Mouse (Mus musculus): ENCODE results near the gene Zdhhc18. TPM values are rescaled to one million over a fixed set of nuclear protein-coding genes. Genes with fewer than 3 reads are reported as not detected.

The Zdhhc18 gene
- polyA plus RNA-seq, 1 experiment = 4.5 TPM

GRCm38 (mm10) chr4:133613867-133614266 is 36.1 kb downstream of the Zdhhc18 start:
- no peak for TF ChIP-seq CTCF (IDR thresholded peaks at IDR 0.05; ENCODE audit: control insufficient read depth, insufficient read depth, insufficient replicate concordance, low read depth, low read length)
- TF ChIP-seq POLR2A (IDR thresholded peaks at IDR 0.05; ENCODE audit: control insufficient read depth, low read depth, low read length) = no peak
- Histone ChIP-seq H3K4me3 (ENCODE audit: control insufficient read depth, low read depth, low read length) (no peak overlapping the region), H3K27ac (ENCODE audit: control insufficient read depth, insufficient read depth, low read depth, low read length) (no peak overlapping the region), H3K36me3 (ENCODE audit: control insufficient read depth, insufficient read depth, low read length) (no peaks in the 10 kb centered on the region), H3K27me3 (ENCODE audit: control insufficient read depth, insufficient read depth, low read length) (no peaks in the 10 kb centered on the region), H3K4me1 (ENCODE audit: control insufficient read depth, insufficient read depth, low read length) (no peaks in the 10 kb centered on the region)

GRCm38 (mm10) chr4:133613026-133613425 is 36.9 kb downstream of the Zdhhc18 start:
- Histone ChIP-seq H3K36me3 (ENCODE audit: control insufficient read depth, insufficient read depth, low read length) (no peaks in the 10 kb centered on the region), H3K4me1 (ENCODE audit: control insufficient read depth, insufficient read depth, low read length) (no peaks in the 10 kb centered on the region), H3K27me3 (ENCODE audit: control insufficient read depth, insufficient read depth, low read length) (no peaks in the 10 kb centered on the region), H3K4me3 (ENCODE audit: control insufficient read depth, low read depth, low read length) (no peak overlapping the region), H3K27ac (ENCODE audit: control insufficient read depth, insufficient read depth, low read depth, low read length) (no peak overlapping the region)
- no peak for TF ChIP-seq CTCF (IDR thresholded peaks at IDR 0.05; ENCODE audit: control insufficient read depth, insufficient read depth, insufficient replicate concordance, low read depth, low read length)
- no peak for TF ChIP-seq POLR2A (IDR thresholded peaks at IDR 0.05; ENCODE audit: control insufficient read depth, low read depth, low read length)

GRCm38 (mm10) chr4:133612416-133612815 is 37.5 kb downstream of the Zdhhc18 start:
- TF ChIP-seq CTCF (IDR thresholded peaks at IDR 0.05; ENCODE audit: control insufficient read depth, insufficient read depth, insufficient replicate concordance, low read depth, low read length) (peak; percentile 36; the same call in 1 of the 2 replicates), POLR2A (IDR thresholded peaks at IDR 0.05; ENCODE audit: control insufficient read depth, low read depth, low read length) (no peak)
- no peaks in the 10 kb centered on the region for H3K36me3 ChIP-seq (ENCODE audit: control insufficient read depth, insufficient read depth, low read length)

DNA sequence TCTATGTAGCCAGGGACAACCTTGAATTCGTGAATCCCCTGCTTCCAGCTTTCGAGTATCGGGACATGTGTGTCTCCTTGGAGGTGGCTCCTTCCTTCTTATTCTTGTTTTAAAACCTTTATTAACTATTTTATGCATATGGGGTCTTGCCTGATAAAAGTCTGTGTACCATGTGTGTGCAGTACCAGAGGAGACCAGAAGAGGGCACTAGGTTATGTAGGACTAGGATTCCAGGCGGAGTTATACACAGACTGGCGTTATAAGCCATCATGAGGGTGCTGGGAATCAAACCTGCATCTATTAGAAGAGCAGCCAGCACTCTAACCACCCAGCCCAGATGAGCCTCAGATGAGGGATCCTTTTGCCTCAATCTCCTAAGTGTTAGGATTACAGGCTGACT is 38.1 kb downstream of the Zdhhc18 start:
- H3K4me1 ChIP-seq (ENCODE audit: control insufficient read depth, insufficient read depth, low read length) = no peaks in the 10 kb centered on the region
- no peaks in the 10 kb centered on the region for H3K27me3 ChIP-seq (ENCODE audit: control insufficient read depth, insufficient read depth, low read length)
- H3K4me3 ChIP-seq (ENCODE audit: control insufficient read depth, low read depth, low read length) = no peak overlapping the region
- H3K36me3 ChIP-seq (ENCODE audit: control insufficient read depth, insufficient read depth, low read length) = no peaks in the 10 kb centered on the region
- no peak overlapping the region for H3K27ac ChIP-seq (ENCODE audit: control insufficient read depth, insufficient read depth, low read depth, low read length)
- TF ChIP-seq POLR2A (IDR thresholded peaks at IDR 0.05; ENCODE audit: control insufficient read depth, low read depth, low read length) (no peak), CTCF (IDR thresholded peaks at IDR 0.05; ENCODE audit: control insufficient read depth, insufficient read depth, insufficient replicate concordance, low read depth, low read length) (no peak)

More at GRCm38 (mm10) chr4:133612416-133612815, 37.5 kb downstream of the Zdhhc18 start:
- Histone ChIP-seq H3K27me3 (ENCODE audit: control insufficient read depth, insufficient read depth, low read length) (no peaks in the 10 kb centered on the region), H3K4me1 (ENCODE audit: control insufficient read depth, insufficient read depth, low read length) (no peaks in the 10 kb centered on the region), H3K4me3 (ENCODE audit: control insufficient read depth, low read depth, low read length) (no peak overlapping the region), H3K27ac (ENCODE audit: control insufficient read depth, insufficient read depth, low read depth, low read length) (no peak overlapping the region)

DNA sequence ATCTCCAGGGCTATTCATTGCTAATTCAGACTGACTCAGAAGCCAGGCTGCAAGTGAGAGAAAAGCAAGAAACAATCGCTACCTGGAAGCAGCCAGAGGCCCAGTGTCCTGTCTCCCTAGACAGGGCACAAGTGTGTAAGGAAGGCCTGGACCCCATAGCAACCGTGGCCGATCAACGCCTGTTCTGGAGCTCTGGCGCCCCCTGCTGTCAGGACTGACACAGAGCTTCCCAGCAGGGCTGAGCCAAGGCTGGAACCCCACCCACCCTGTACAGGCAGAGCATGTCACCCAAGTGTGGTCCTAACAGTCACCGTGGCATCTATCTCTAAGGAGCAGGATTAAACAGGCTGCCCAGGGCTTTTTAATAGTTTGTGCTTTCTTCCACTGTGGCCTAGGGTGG is 40.2 kb downstream of the Zdhhc18 start:
- Histone ChIP-seq H3K4me1 (ENCODE audit: control insufficient read depth, insufficient read depth, low read length) (no peaks in the 10 kb centered on the region), H3K27ac (ENCODE audit: control insufficient read depth, insufficient read depth, low read depth, low read length) (no peak overlapping the region), H3K4me3 (ENCODE audit: control insufficient read depth, low read depth, low read length) (no peak overlapping the region), H3K36me3 (ENCODE audit: control insufficient read depth, insufficient read depth, low read length) (no peaks in the 10 kb centered on the region), H3K27me3 (ENCODE audit: control insufficient read depth, insufficient read depth, low read length) (no peaks in the 10 kb centered on the region)
- TF ChIP-seq CTCF (IDR thresholded peaks at IDR 0.05; ENCODE audit: control insufficient read depth, insufficient read depth, insufficient replicate concordance, low read depth, low read length) (peak; percentile 94), POLR2A (IDR thresholded peaks at IDR 0.05; ENCODE audit: control insufficient read depth, low read depth, low read length) (no peak)

DNA sequence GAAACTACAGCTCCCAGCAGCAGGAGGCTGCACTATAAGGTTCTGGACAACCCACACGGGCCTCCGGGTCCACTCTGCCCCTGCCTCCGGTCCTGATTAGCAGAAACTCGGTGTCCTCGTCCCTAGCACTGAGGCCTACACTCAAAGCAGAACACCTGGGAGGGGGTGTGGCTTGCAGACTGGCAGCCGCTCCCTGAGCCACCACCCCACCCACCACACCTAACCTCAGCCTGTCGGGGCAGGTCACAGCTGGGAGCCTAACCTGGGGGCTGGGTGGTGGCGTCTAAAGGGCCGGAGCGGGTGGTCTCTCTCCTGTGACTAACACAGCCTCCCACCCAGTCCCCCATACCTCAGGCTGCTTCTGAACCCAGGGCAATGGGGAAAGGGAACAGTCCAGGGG is 42.7 kb downstream of the Zdhhc18 start:
- TF ChIP-seq POLR2A (IDR thresholded peaks at IDR 0.05; ENCODE audit: control insufficient read depth, low read depth, low read length) = no peak
- TF ChIP-seq CTCF (IDR thresholded peaks at IDR 0.05; ENCODE audit: control insufficient read depth, insufficient read depth, insufficient replicate concordance, low read depth, low read length) = no peak
- peaks cover 3% of the 10 kb centered on the region for H3K4me1 ChIP-seq (ENCODE audit: control insufficient read depth, insufficient read depth, low read length)
- no peaks in the 10 kb centered on the region for H3K27me3 ChIP-seq (ENCODE audit: control insufficient read depth, insufficient read depth, low read length)
- no peak overlapping the region for H3K4me3 ChIP-seq (ENCODE audit: control insufficient read depth, low read depth, low read length)
- no peaks in the 10 kb centered on the region for H3K36me3 ChIP-seq (ENCODE audit: control insufficient read depth, insufficient read depth, low read length)
- no peak overlapping the region for H3K27ac ChIP-seq (ENCODE audit: control insufficient read depth, insufficient read depth, low read depth, low read length)

DNA sequence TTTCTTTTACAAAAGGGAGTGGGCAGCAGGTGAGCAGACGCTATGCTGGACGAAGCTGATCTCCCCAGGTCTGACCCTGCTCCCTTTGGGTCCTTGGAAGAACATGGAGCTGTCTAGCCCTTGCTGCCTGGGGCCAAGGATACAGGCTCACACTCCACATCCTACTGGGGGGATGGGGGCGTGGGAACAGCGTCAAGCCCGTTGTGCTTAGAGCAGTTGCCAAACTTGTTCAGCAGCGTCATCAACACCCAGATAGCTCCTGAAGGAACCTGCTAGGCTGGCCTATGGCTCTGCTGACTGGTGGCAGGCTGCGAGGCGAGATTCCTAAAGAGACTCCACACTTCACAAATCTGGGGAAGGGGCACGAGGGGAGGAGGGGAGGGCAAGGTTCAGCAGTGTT is 44.6 kb downstream of the Zdhhc18 start:
- Histone ChIP-seq H3K27ac (ENCODE audit: control insufficient read depth, insufficient read depth, low read depth, low read length) (no peak overlapping the region), H3K36me3 (ENCODE audit: control insufficient read depth, insufficient read depth, low read length) (no peaks in the 10 kb centered on the region), H3K4me3 (ENCODE audit: control insufficient read depth, low read depth, low read length) (no peak overlapping the region), H3K27me3 (ENCODE audit: control insufficient read depth, insufficient read depth, low read length) (no peaks in the 10 kb centered on the region), H3K4me1 (ENCODE audit: control insufficient read depth, insufficient read depth, low read length) (peaks cover 10% of the 10 kb centered on the region)
- no peak for TF ChIP-seq CTCF (IDR thresholded peaks at IDR 0.05; ENCODE audit: control insufficient read depth, insufficient read depth, insufficient replicate concordance, low read depth, low read length)
- TF ChIP-seq POLR2A (IDR thresholded peaks at IDR 0.05; ENCODE audit: control insufficient read depth, low read depth, low read length) = no peak

DNA sequence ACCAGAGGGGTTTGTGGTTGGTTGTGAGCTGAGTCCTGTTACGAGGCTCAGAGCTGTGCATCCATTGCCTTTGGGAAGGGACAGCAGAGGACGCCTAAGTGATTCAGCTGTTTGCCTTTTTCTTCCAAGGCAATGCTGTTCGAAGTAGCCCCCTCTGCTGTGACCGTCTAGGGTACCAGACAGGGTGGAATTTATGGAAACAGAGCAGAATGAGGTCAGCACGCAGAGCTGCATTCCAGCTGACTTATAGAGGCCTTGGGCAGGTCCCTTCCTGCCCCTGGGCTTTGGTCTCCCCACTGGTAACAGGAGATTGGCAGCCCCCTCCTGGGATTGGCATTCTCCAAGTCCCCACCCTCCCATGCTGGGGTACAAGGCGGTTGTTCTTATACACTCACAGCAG is 45.1 kb downstream of the Zdhhc18 start:
- Histone ChIP-seq H3K27me3 (ENCODE audit: control insufficient read depth, insufficient read depth, low read length) (no peaks in the 10 kb centered on the region), H3K4me1 (ENCODE audit: control insufficient read depth, insufficient read depth, low read length) (peaks cover 13% of the 10 kb centered on the region), H3K27ac (ENCODE audit: control insufficient read depth, insufficient read depth, low read depth, low read length) (no peak overlapping the region), H3K4me3 (ENCODE audit: control insufficient read depth, low read depth, low read length) (no peak overlapping the region), H3K36me3 (ENCODE audit: control insufficient read depth, insufficient read depth, low read length) (no peaks in the 10 kb centered on the region)
- TF ChIP-seq POLR2A (IDR thresholded peaks at IDR 0.05; ENCODE audit: control insufficient read depth, low read depth, low read length) (no peak), CTCF (IDR thresholded peaks at IDR 0.05; ENCODE audit: control insufficient read depth, insufficient read depth, insufficient replicate concordance, low read depth, low read length) (no peak)

Measured in testis, adult 2 months (tissue).